Mouse (Mus musculus): ENCODE results near the gene Scube2. TPM values are rescaled to one million over a fixed set of nuclear protein-coding genes. Genes with fewer than 3 reads are reported as not detected.
A peak's percentile ranks its signal among the peaks of the same experiment; 100 is the strongest.

The Scube2 gene
- total and polyA plus RNA-seq, 3 experiments, result 0.27 to 0.67 TPM; not detected in 1

DNA sequence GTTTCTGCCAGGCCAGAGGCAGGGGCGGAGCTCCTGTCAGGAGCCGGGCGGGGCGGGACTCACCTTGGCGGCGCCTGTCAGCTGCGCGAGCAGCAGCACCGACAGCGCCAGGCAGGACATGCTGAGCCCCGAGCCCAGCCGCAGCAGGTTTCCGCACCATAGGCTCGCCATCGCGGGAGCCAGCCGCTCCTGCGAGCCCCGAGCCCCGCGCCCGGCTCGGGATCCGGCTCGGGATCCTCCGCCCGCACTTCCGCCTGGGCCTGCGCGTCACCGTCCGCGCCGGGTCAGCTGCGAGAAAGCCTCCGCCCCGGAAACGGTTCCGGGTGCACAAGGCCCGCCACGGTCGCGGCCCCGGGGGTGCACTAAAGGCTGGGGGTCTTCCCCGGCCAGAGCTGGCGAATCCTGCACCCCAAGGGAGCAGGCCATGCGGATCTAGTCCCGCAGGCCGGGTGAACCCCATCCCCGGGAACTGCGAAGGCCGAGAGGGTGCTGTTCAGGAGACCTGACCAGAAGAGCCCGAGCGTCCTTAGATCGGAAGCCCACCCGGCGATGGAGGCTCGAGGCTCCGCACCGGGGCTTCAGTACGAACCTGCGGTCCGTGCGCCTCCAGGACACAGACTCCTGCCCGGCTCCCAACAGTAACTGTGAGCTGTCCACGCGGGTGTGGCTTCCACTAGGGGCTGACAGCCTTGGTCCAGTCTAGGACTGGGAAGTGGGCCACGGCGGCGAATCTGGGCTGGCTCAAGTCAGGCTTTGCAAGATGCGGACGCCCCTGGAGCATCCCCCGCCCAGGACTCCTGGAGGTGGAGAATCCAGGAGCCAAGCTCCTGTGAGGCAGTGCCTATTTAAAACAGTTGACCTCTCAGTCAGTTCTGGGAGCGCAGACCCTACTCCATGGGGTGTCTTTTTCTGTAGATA, 113.2 kb downstream of the Scube2 start, which contains the start of gene Tmem9b (continued):
- TF ChIP-seq ZKSCAN1 (IDR thresholded peaks at IDR 0.05; ENCODE audit: low read depth, low read length) (no peak), NRF1 (IDR thresholded peaks at IDR 0.05; ENCODE audit: insufficient read depth, low read depth, low read length, poor library complexity, severe bottlenecking) (peak; percentile 69), ELF1 (IDR thresholded peaks at IDR 0.05; ENCODE audit: low read depth, low read length) (peak; percentile 88), E2F4 (IDR thresholded peaks at IDR 0.05; ENCODE audit: borderline replicate concordance, low read depth, low read length) (no peak)

- H3K36me3 ChIP-seq (ENCODE audit: control insufficient read depth in 1 of 2, insufficient read depth in 2 of 2, low read length in 2 of 2), result peaks cover 1 to 15% of the 10 kb centered on the region in 2 experiments; a peak in 3 of 4 replicates
- peaks cover 8% of the 10 kb centered on the region in 2 experiments; a peak in 3 of 4 replicates for H3K4me1 ChIP-seq (ENCODE audit: control insufficient read depth in 1 of 2, insufficient read depth in 2 of 2, low read length in 2 of 2)
- peaks cover 11% of the 10 kb centered on the region for H3K79me2 ChIP-seq (ENCODE audit: control insufficient read depth, insufficient read depth, low read length, poor library complexity)
- TF ChIP-seq MXI1 (IDR thresholded peaks at IDR 0.05; ENCODE audit: low read depth, low read length), result no peak
- TF ChIP-seq SMC3 (IDR thresholded peaks at IDR 0.05; ENCODE audit: low read depth, low read length), result no peak
- TF ChIP-seq POLR2AphosphoS5 (IDR thresholded peaks at IDR 0.05; ENCODE audit: borderline replicate concordance, low read depth, low read length), result no peak
- no peak for TF ChIP-seq RCOR1 (IDR thresholded peaks at IDR 0.05; ENCODE audit: low read depth, low read length)
- no peak for TF ChIP-seq JUND (IDR thresholded peaks at IDR 0.05; ENCODE audit: low read depth, low read length)
- no peak for TF ChIP-seq ETS1 (IDR thresholded peaks at IDR 0.05; ENCODE audit: low read depth, low read length)
- TF ChIP-seq TAL1 (IDR thresholded peaks at IDR 0.05; ENCODE audit: low read length), result no peak
- TF ChIP-seq UBTF (IDR thresholded peaks at IDR 0.05; ENCODE audit: borderline replicate concordance, insufficient read depth, low read depth, low read length), result no peak
- no peak for TF ChIP-seq RAD21 (IDR thresholded peaks at IDR 0.05; ENCODE audit: low read depth, low read length)
- TF ChIP-seq POLR2AphosphoS2 (IDR thresholded peaks at IDR 0.05; ENCODE audit: low read length), result no peak
- no peak for TF ChIP-seq EP300 (IDR thresholded peaks at IDR 0.05; ENCODE audit: low read depth in 1 of 2, low read length in 2 of 2)
- no peak for TF ChIP-seq ZC3H11A (IDR thresholded peaks at IDR 0.05; ENCODE audit: low read depth, low read length)
- TF ChIP-seq USF1 (IDR thresholded peaks at IDR 0.05; ENCODE audit: low read depth, low read length), result no peak
- TF ChIP-seq NRF1 (IDR thresholded peaks at IDR 0.05; ENCODE audit: insufficient read depth, low read depth, low read length, poor library complexity, severe bottlenecking), result no peak
- TF ChIP-seq SIN3A (IDR thresholded peaks at IDR 0.05; ENCODE audit: low read length), result no peak
- no peaks in the 10 kb centered on the region for H3K9me3 ChIP-seq (replicated peaks; ENCODE audit: insufficient read depth, low read length)
- H3K27ac ChIP-seq (ENCODE audit: control insufficient read depth, low read depth, low read length), result peak overlapping the region; percentile 18; the same call in 1 of the 2 replicates
- H3K4me3 ChIP-seq (ENCODE audit: control insufficient read depth in 1 of 2, insufficient read depth in 1 of 2, low read depth in 2 of 2, low read length in 2 of 2), result peak overlapping the region; percentile 89
- H3K27me3 ChIP-seq (ENCODE audit: control insufficient read depth in 1 of 2, insufficient read depth in 2 of 2, low read length in 2 of 2), result no peaks in the 10 kb centered on the region
- DNase-seq (ENCODE audit: low read depth, low spot score), result peak; percentile 50
- H3K9ac ChIP-seq (ENCODE audit: control insufficient read depth, low read depth, low read length, poor library complexity, severe bottlenecking), result peak overlapping the region; percentile 98
These were observed 114.0 kb downstream of the Scube2 start for GRCm38 (mm10) chr7:109751427-109752007.

Other genes with a start within 250 kb of the Scube2 start
- 2.6 and 2.7 TPM in 2 replicates for gene St5, start 162.1 kb downstream of the Scube2 start, total RNA-seq (2012; rRNA removed)
- 1 to 10 TPM in 1 of 2 experiments, not detected in 1; 3.4 TPM for gene St5, start 162.1 kb downstream of the Scube2 start, polyA plus RNA-seq (2012; ENCODE audit: insufficient read depth in 1 of 2, insufficient read length in 2 of 2, low read depth in 1 of 2, low replicate concordance in 2 of 2, missing spikeins in 1 of 2)
- 26.4 and 29.0 TPM in 2 replicates for gene Akip1, start 162.0 kb downstream of the Scube2 start, total RNA-seq (2012; rRNA removed)
- gene Akip1, start 162.0 kb downstream of the Scube2 start, polyA plus RNA-seq (2012; ENCODE audit: insufficient read depth in 1 of 2, insufficient read length in 2 of 2, low read depth in 1 of 2, low replicate concordance in 2 of 2, missing spikeins in 1 of 2), result 10 to 100 TPM in 1 of 2 experiments, not detected in 1; 34.0 TPM
- gene BC051019, start 141.8 kb downstream of the Scube2 start, total RNA-seq (2012; rRNA removed), result 0.10 TPM in 1 of 2 replicates, not detected in the other
- under 1 TPM in 1 of 2 experiments, not detected in 1; 0.39 TPM for gene BC051019, start 141.8 kb downstream of the Scube2 start, polyA plus RNA-seq (2012; ENCODE audit: insufficient read depth in 1 of 2, insufficient read length in 2 of 2, low read depth in 1 of 2, low replicate concordance in 2 of 2, missing spikeins in 1 of 2)
- gene Ascl3, start 134.0 kb downstream of the Scube2 start, total RNA-seq (2012; rRNA removed), result not detected in 2 replicates
- gene Ascl3, start 134.0 kb downstream of the Scube2 start, polyA plus RNA-seq (2012; ENCODE audit: insufficient read depth in 1 of 2, insufficient read length in 2 of 2, low read depth in 1 of 2, low replicate concordance in 2 of 2, missing spikeins in 1 of 2), result not detected
- gene Tmem9b, start 112.8 kb downstream of the Scube2 start, total RNA-seq (2012; rRNA removed), result 25.1 and 30.6 TPM in 2 replicates
- 10 to 100 TPM in 1 of 2 experiments, not detected in 1; 26.4 TPM for gene Tmem9b, start 112.8 kb downstream of the Scube2 start, polyA plus RNA-seq (2012; ENCODE audit: insufficient read depth in 1 of 2, insufficient read length in 2 of 2, low read depth in 1 of 2, low replicate concordance in 2 of 2, missing spikeins in 1 of 2)
- not detected in 2 replicates for gene Nrip3, start 83.7 kb downstream of the Scube2 start, total RNA-seq (2012; rRNA removed)
- gene Nrip3, start 83.7 kb downstream of the Scube2 start, polyA plus RNA-seq (2012; ENCODE audit: insufficient read depth in 1 of 2, insufficient read length in 2 of 2, low read depth in 1 of 2, low replicate concordance in 2 of 2, missing spikeins in 1 of 2), result not detected
- 33.1 and 40.5 TPM in 2 replicates for gene Dennd5a, start 94.8 kb upstream of the Scube2 start, total RNA-seq (2012; rRNA removed)
- 10 to 100 TPM; 64.4 to 78.8 TPM for gene Dennd5a, start 94.8 kb upstream of the Scube2 start, polyA plus RNA-seq (2012; ENCODE audit: insufficient read depth in 1 of 2, insufficient read length in 2 of 2, low read depth in 1 of 2, low replicate concordance in 2 of 2, missing spikeins in 1 of 2)
- gene Tmem41b, start 121.2 kb upstream of the Scube2 start, total RNA-seq (2012; rRNA removed), result 80.6 and 86.9 TPM in 2 replicates
- gene Tmem41b, start 121.2 kb upstream of the Scube2 start, polyA plus RNA-seq (2012; ENCODE audit: insufficient read depth in 1 of 2, insufficient read length in 2 of 2, low read depth in 1 of 2, low replicate concordance in 2 of 2, missing spikeins in 1 of 2), result 10 to 100 TPM in 1 of 2 experiments, not detected in 1; 45.9 TPM
- gene Ipo7, start 152.6 kb upstream of the Scube2 start, total RNA-seq (2012; rRNA removed), result 139 and 145 TPM in 2 replicates
- 100 to 1,000 TPM; 111 to 172 TPM for gene Ipo7, start 152.6 kb upstream of the Scube2 start, polyA plus RNA-seq (2012; ENCODE audit: insufficient read depth in 1 of 2, insufficient read length in 2 of 2, low read depth in 1 of 2, low replicate concordance in 2 of 2, missing spikeins in 1 of 2)
- 13.9 and 16.0 TPM in 2 replicates for gene Zfp143, start 195.5 kb upstream of the Scube2 start, total RNA-seq (2012; rRNA removed)
- 10 to 100 TPM in 1 of 2 experiments, not detected in 1; 15.7 TPM for gene Zfp143, start 195.5 kb upstream of the Scube2 start, polyA plus RNA-seq (2012; ENCODE audit: insufficient read depth in 1 of 2, insufficient read length in 2 of 2, low read depth in 1 of 2, low replicate concordance in 2 of 2, missing spikeins in 1 of 2)